Mouse (Mus musculus) lung, postnatal 0 days (tissue): ENCODE results near the gene Mast1. TPM values are rescaled to one million over a fixed set of nuclear protein-coding genes. Genes with fewer than 3 reads are reported as not detected.
A peak's percentile ranks its signal among the peaks of the same experiment; 100 is the strongest.
"Not testable (repeated sequence)": the region's sequence is repeated elsewhere in the genome, so short reads cannot be mapped to it uniquely, and the experiment has no call there.

Experiments
- ATAC-seq: fragments of 200-750 bp; cut with Nextera tagmentation; 2 replicates; pipeline ENCODE4 v1.8.0; 2017; ENCODE audit warnings: moderate library complexity
- DNase-seq: peaks from one replicate; pipeline ENCODE4 v3.0.0-alpha.2; 2016; ENCODE audit warnings: low spot score
- H3K27ac ChIP-seq: fragments of 300-500 bp; sonication (generic); 2 replicates; pipeline ENCODE4 v1.5.1; 2014; ENCODE audit warnings: antibody characterized with exemption, mild to moderate bottlenecking, low read length, mixed read lengths
- H3K27me3 ChIP-seq: fragments of 300-500 bp; sonication (generic); replicated peaks from 2 replicates; pipeline ENCODE4 v1.6.1; 2014; ENCODE audit warnings: low read length, mixed read lengths; ENCODE audit not compliant: insufficient read depth
- H3K36me3 ChIP-seq: fragments of 300-500 bp; sonication (generic); 2 replicates; pipeline ENCODE4 v1.6.1; 2014; ENCODE audit warnings: low read length, mixed read lengths; ENCODE audit not compliant: insufficient read depth
- H3K4me1 ChIP-seq: fragments of 300-500 bp; sonication (generic); 2 replicates; pipeline ENCODE4 v1.6.1; 2014; ENCODE audit warnings: antibody characterized with exemption, low read depth, low read length, mixed read lengths; ENCODE audit not compliant: insufficient read depth
- H3K4me2 ChIP-seq: fragments of 300-500 bp; sonication (generic); replicated peaks from 2 replicates; pipeline ENCODE4 v1.6.1; 2014; ENCODE audit warnings: low read depth, mild to moderate bottlenecking, low read length, moderate library complexity, mixed read lengths
- H3K4me3 ChIP-seq: fragments of 300-500 bp; sonication (generic); 2 replicates; pipeline ENCODE4 v1.5.1; 2014; ENCODE audit warnings: low read depth, low read length
- H3K9ac ChIP-seq: fragments of 300-500 bp; sonication (generic); replicated peaks from 2 replicates; pipeline ENCODE4 v1.6.1; 2014; ENCODE audit warnings: low read depth, mild to moderate bottlenecking
- H3K9me3 ChIP-seq: fragments of 300-500 bp; sonication (generic); 2 replicates; pipeline ENCODE4 v1.6.1; 2016; ENCODE audit warnings: low read length, mixed read lengths
- CTCF ChIP-seq: IDR thresholded peaks from 2 replicates; pipeline ENCODE4 v1.5.1; 2016; ENCODE audit warnings: antibody characterized with exemption, mild to moderate bottlenecking
- EP300 ChIP-seq: IDR thresholded peaks from 2 replicates; pipeline ENCODE4 v1.6.1; 2016; ENCODE audit warnings: antibody characterized with exemption, mild to moderate bottlenecking, control low read depth
- WGBS: fragments of 180-500 bp; shearing (Covaris S2); extraction: QIAGEN DNeasy Blood & Tissue Kit; methylation state at CpG from one replicate; pipeline ENCODE4 v1.1.7; 2014; 5-methylcytosine and 5-hydroxymethylcytosine counted together
- polyA plus RNA-seq: library from polyadenylated mRNA; unstranded; fragments of >200 nt; fragmentation: Nextera tagmentation; extraction: Ambion mirVana; gene quantifications from 2 replicates; pipeline ENCODE4 v1.2.1, GENCODE M21; 2015

Gene Mast1
- polyA plus RNA-seq, 1 experiment from 2014 or later: 0.32 TPM

DNA sequence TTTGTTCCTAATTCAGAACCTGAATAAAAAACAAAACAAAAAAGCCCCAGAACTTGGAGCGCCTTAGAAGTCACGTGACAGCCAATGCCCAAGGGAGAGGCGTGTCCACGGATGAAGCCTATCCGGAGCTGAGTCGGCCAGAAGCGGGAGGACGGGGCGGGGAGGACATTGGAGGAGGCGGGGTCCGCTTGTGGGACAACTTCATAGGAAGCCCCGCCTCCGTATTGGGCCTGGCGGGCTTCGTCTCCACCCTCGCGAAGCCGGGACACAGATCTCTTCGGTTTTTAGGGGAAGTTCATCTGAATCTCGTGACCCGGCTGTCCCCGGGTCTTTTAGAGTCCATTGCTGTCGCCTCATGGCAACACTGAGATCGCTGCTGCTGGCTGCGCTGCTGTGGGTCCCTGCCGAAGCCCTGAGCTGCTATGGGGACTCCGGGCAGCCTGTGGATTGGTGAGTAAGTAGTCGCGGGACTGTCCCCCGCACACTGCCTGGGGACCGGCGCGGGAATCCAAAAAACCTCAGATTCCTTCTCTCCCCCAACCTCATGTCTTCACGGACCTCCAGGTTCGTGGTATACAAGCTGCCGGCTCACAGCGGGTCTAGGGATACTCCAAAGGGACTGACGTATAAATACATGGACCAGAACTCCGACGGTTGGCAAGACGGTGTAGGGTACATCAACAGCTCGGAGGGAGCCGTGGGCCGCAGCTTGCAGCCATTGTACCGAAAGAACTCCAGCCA is 28.6 kb downstream of the Mast1 start, which contains the start of gene Dnase2a:
Dnase2a (plus strand) TSS at position 140 of the 741 bp plus-strand sequence.
- peak; percentile 96 for ATAC-seq
- H3K9ac ChIP-seq: peak within 1 kb of the TSS; percentile 62
- H3K9me3 ChIP-seq: no peaks in the 10 kb centered on the region
- peak within 1 kb of the TSS; percentile 86 for H3K4me2 ChIP-seq
- H3K27ac ChIP-seq: 0 out of 2 replicates have a peak within 1 kb of the TSS, but pooled peaks have one; percentile 47
- no peaks in the 10 kb centered on the region; the same call in 1 of the 2 replicates for H3K4me1 ChIP-seq
- no peak for TF ChIP-seq EP300
- no peak for TF ChIP-seq CTCF
- H3K27me3 ChIP-seq: peaks cover 6% of the 10 kb centered on the region
- under 1% methylated on average over 45 of the region's 45 CpGs for WGBS
- DNase-seq: peak; percentile 99
- H3K4me3 ChIP-seq: peak within 1 kb of the TSS; percentile 52
- no peaks in the 10 kb centered on the region for H3K36me3 ChIP-seq

DNA sequence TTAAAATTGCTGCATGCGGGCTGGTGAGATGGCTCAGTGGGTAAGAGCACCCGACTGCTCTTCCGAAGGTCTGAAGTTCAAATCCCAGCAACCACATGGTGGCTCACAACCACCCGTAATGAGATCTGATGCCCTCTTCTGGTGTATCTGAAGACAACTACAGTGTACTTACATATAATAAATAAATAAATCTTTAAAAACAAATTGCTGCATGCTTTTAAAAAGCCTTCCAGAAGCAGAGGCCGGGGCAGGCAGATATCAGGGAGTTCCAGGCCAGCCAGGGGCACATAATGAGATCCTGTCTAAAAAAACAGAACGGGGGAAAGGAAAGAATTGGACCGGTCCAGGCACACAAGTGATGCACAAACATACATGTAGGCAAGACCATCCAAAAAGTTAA is 29.2 kb downstream of the Mast1 start:
- not testable (repeated sequence) for H3K27ac ChIP-seq, H3K4me1 ChIP-seq, ATAC-seq, H3K36me3 ChIP-seq, H3K9me3 ChIP-seq, DNase-seq, H3K9ac ChIP-seq, H3K27me3 ChIP-seq
- peak overlapping the region; percentile 86 for H3K4me2 ChIP-seq
- H3K4me3 ChIP-seq: peak overlapping the region; percentile 52
- WGBS: 21% methylated on average over 6 of the region's 7 CpGs

DNA sequence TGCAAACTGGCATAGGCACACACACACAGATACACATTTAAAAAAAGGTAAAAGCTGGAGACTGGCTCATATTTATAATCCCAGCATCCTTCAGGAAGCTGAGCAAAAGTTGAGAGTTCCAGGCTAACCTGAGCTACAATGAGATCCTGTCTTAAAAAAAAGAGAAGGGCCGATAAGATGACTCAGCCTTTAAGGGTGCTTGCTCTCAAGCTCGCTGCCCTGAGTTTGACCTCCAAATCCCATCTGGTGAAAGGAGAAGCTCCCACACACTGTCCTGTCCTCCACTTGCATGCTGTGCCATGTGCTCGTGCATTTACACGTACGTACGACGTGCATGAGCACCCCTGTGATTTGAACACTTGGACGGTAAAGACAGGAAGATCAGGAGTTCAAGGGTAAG is 29.7 kb downstream of the Mast1 start:
- no peaks in the 10 kb centered on the region for H3K9me3 ChIP-seq
- no peaks in the 10 kb centered on the region; the same call in 1 of the 2 replicates for H3K27me3 ChIP-seq
- no peak overlapping the region for H3K27ac ChIP-seq
- no peak overlapping the region for H3K9ac ChIP-seq
- no peak for TF ChIP-seq CTCF
- TF ChIP-seq EP300: no peak
- H3K4me3 ChIP-seq: no peak overlapping the region
- H3K36me3 ChIP-seq: no peaks in the 10 kb centered on the region
- no peak overlapping the region for H3K4me2 ChIP-seq
- ATAC-seq: no peak
- H3K4me1 ChIP-seq: peaks cover 3% of the 10 kb centered on the region; the same call in 1 of the 2 replicates
- WGBS: 68% methylated on average over 8 of the region's 8 CpGs
- DNase-seq: no peak

DNA sequence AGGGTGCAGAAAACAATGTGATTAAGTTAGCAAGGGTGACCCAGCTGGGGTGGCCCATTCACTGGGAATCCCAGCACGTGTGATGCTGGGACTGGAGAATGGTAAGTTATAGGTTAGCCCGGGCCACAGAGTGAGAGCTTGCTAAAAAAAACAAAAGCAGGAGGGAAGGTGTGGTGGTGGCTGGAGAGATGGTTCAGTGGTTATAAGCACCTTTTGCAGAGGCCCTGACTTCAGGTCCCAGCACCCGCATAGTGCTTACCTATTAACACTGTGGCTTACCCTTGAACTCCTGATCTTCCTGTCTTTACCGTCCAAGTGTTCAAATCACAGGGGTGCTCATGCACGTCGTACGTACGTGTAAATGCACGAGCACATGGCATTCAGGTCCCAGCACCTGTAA is 30.1 kb downstream of the Mast1 start:
- no peak for ATAC-seq
- Histone ChIP-seq H3K4me3 (no peak overlapping the region), H3K9ac (no peak overlapping the region), H3K36me3 (no peaks in the 10 kb centered on the region), H3K27me3 (no peaks in the 10 kb centered on the region; the same call in 1 of the 2 replicates), H3K9me3 (no peaks in the 10 kb centered on the region), H3K27ac (no peak overlapping the region), H3K4me2 (no peak overlapping the region), H3K4me1 (peaks cover 6% of the 10 kb centered on the region; the same call in 1 of the 2 replicates)
- TF ChIP-seq CTCF (no peak), EP300 (no peak)
- 92% methylated on average over 9 of the region's 9 CpGs for WGBS
- no peak for DNase-seq

DNA sequence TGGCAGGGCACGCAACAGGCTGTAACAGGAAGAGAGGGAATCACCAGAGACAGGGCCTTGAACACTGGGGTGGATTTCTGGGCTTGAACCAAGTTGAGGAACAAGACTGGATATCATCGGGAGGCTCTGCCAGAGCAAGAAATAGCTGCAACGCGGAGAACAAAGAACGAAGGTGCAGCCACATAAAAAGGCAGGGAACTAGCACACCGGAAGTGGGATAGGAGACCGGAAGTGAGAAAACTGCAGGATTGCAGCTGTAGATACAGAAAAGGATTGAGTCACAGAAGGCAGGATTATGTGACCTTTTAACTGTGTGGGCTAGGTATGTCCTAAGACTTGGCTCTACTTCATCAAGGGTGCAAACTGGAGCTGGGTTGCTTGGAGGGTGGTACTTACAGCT is 32.8 kb downstream of the Mast1 start:
- Histone ChIP-seq H3K4me3 (no peak overlapping the region), H3K27me3 (0 out of 2 replicates have a peak, but pooled peaks cover 4% of the 10 kb centered on the region)

DNA sequence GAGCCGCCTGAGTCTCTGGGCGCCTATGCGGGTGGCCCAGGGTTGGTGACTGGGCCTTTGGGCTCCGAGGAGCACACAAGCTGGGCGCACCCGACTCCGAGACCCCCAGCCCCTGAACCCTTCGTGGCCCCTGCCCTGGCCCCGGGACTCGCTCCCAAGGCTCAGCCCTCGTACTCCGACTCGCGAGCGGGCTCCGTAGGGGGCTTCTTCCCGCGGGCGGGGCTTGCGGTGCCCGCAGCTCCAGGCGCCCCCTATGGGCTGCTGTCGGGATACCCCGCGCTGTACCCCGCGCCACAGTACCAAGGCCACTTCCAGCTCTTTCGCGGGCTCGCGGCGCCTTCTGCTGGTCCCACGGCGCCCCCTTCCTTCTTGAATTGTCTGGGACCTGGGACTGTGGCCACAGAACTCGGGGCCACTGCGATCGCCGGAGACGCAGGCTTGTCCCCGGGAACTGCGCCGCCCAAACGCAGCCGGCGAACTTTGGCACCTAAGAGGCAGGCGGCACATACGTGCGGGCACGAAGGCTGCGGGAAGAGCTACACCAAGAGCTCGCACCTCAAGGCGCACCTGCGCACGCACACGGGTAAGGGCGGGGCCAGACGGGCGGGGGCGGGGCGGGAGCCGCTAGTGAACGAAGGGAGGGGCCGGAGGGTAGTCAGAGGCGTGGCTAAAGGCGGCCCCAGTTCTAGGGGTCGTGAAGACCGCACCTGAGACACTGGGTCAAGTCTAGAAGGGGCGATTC is 34.1 kb downstream of the Mast1 start:
- H3K4me3 ChIP-seq: peak overlapping the region; percentile 48
- H3K36me3 ChIP-seq: no peaks in the 10 kb centered on the region
- peak; percentile 93 for TF ChIP-seq CTCF
- TF ChIP-seq EP300: no peak
- 3% methylated on average over 59 of the region's 68 CpGs for WGBS
- H3K27ac ChIP-seq: peak overlapping the region; percentile 77
- H3K4me2 ChIP-seq: peak overlapping the region; percentile 99
- peaks cover 6% of the 10 kb centered on the region; the same call in 1 of the 2 replicates for H3K4me1 ChIP-seq
- ATAC-seq: peak; percentile 95
- H3K27me3 ChIP-seq: 0 out of 2 replicates have a peak, but pooled peaks cover 4% of the 10 kb centered on the region
- DNase-seq: peak; percentile 94
- no peaks in the 10 kb centered on the region for H3K9me3 ChIP-seq
- peak overlapping the region; percentile 29 for H3K9ac ChIP-seq

More for the DNA sequence above, 32.8 kb downstream of the Mast1 start:
- Histone ChIP-seq H3K4me1 (peaks cover 6% of the 10 kb centered on the region; the same call in 1 of the 2 replicates), H3K27ac (no peak overlapping the region), H3K9ac (no peak overlapping the region), H3K4me2 (no peak overlapping the region), H3K9me3 (no peaks in the 10 kb centered on the region), H3K36me3 (no peaks in the 10 kb centered on the region)
- TF ChIP-seq CTCF: no peak
- no peak for TF ChIP-seq EP300
- DNase-seq: no peak
- WGBS: 89% methylated on average over 7 of the region's 7 CpGs
- ATAC-seq: no peak
